ENCODE assay signal across 10 mouse cellular contexts in genomic region chr10:38121911-38122573, GRCm38 (mm10).
DNase-seq lines count a peak whose midpoint lies in the region; ATAC-seq and TF ChIP-seq lines count a peak whose summit lies in the region.
"Had no signal": no experiment of that assay in that cellular context is flagged by ENCODE, and none has a peak within 500 bp of the region (broad histone marks: within the 10 kb centered on the region; RNA-seq: fewer than 3 reads in every experiment).

No protein-coding gene starts in this region.

- H3K9ac ChIP-seq in hindbrain, embryonic 11.5 days (ENCODE audit: low read depth, low read length) = no peak overlapping the region
- no peak overlapping the region for H3K9ac ChIP-seq in hindbrain, embryonic 13.5 days
- H3K9ac ChIP-seq: hindbrain, embryonic 12.5 days; midbrain, embryonic 12.5 days had no signal

- peak; percentile 52 for DNase-seq in hindbrain, embryonic 11.5 days (ENCODE audit: low spot score)
- DNase-seq in NIH3T3 (ENCODE audit: low read depth) = peak; percentile 91
- peak; percentile 58 for DNase-seq in limb, embryonic 10.5 days (ENCODE audit: low spot score)
- no peak for DNase-seq in cerebellum, adult 2 months
- DNase-seq in thymus, postnatal 4 days = no peak
- DNase-seq in cerebellum, postnatal 10 days = no peak

- no peaks in the 10 kb centered on the region for H3K9me3 ChIP-seq in hindbrain, embryonic 11.5 days (ENCODE audit: control insufficient read depth, low read length)
- no peaks in the 10 kb centered on the region for H3K9me3 ChIP-seq in hindbrain, embryonic 13.5 days
- no peaks in the 10 kb centered on the region for H3K9me3 ChIP-seq in limb, embryonic 10.5 days (replicated peaks)
- H3K9me3 ChIP-seq: hindbrain, embryonic 12.5 days; midbrain, embryonic 12.5 days had no signal

- no peaks in the 10 kb centered on the region for H3K4me1 ChIP-seq in hindbrain, embryonic 11.5 days (replicated peaks; ENCODE audit: control insufficient read depth, insufficient read depth, low read length)
- H3K4me1 ChIP-seq in hindbrain, embryonic 13.5 days (replicated peaks) = no peaks in the 10 kb centered on the region
- H3K4me1 ChIP-seq in embryonic fibroblast, embryonic 13.5 days (ENCODE audit: control insufficient read depth, insufficient read depth, low read length) = peaks cover 4% of the 10 kb centered on the region
- H3K4me1 ChIP-seq in limb, embryonic 10.5 days = peaks cover 13% of the 10 kb centered on the region
- H3K4me1 ChIP-seq in cerebellum, adult 2 months (ENCODE audit: control insufficient read depth, insufficient read depth, low read length) = no peaks in the 10 kb centered on the region
- H3K4me1 ChIP-seq: hindbrain, embryonic 12.5 days; midbrain, embryonic 12.5 days had no signal

- TF ChIP-seq CTCF in embryonic fibroblast, embryonic 13.5 days (IDR thresholded peaks at IDR 0.05; ENCODE audit: borderline replicate concordance, insufficient read depth, low read length) = no peak
- TF ChIP-seq CTCF in cerebellum, adult 2 months (IDR thresholded peaks at IDR 0.05; ENCODE audit: borderline replicate concordance, insufficient read depth, low read depth, low read length) = no peak

- H3K36me3 ChIP-seq in hindbrain, embryonic 11.5 days (ENCODE audit: control insufficient read depth, insufficient read depth, low read length) = no peaks in the 10 kb centered on the region
- no peaks in the 10 kb centered on the region for H3K36me3 ChIP-seq in hindbrain, embryonic 13.5 days
- H3K36me3 ChIP-seq in limb, embryonic 10.5 days = no peaks in the 10 kb centered on the region
- H3K36me3 ChIP-seq: hindbrain, embryonic 12.5 days; midbrain, embryonic 12.5 days had no signal

- ATAC-seq in hindbrain, embryonic 11.5 days (ENCODE audit: low FRiP score) = no peak
- ATAC-seq in hindbrain, embryonic 13.5 days (ENCODE audit: low FRiP score) = no peak

- H3K27me3 ChIP-seq in hindbrain, embryonic 11.5 days (ENCODE audit: control insufficient read depth, insufficient read depth, low read length) = no peaks in the 10 kb centered on the region
- no peaks in the 10 kb centered on the region for H3K27me3 ChIP-seq in hindbrain, embryonic 13.5 days
- no peaks in the 10 kb centered on the region for H3K27me3 ChIP-seq in limb, embryonic 10.5 days (ENCODE audit: low read depth, poor library complexity, severe bottlenecking)
- H3K27me3 ChIP-seq in cerebellum, adult 2 months (ENCODE audit: control insufficient read depth, insufficient read depth, low read length) = no peaks in the 10 kb centered on the region
- H3K27me3 ChIP-seq: hindbrain, embryonic 12.5 days; midbrain, embryonic 12.5 days had no signal

- 72% methylated on average over 3 of the region's 3 CpGs for WGBS in hindbrain, embryonic 11.5 days
- WGBS in hindbrain, embryonic 13.5 days = 80% methylated on average over 3 of the region's 3 CpGs
- WGBS in limb, embryonic 10.5 days = 62% methylated on average over 3 of the region's 3 CpGs
- 65% methylated on average over 3 of the region's 3 CpGs for WGBS in cerebellum, adult 2 months

- H3K27ac ChIP-seq in hindbrain, embryonic 11.5 days (ENCODE audit: low read depth, low read length) = no peak overlapping the region
- H3K27ac ChIP-seq in hindbrain, embryonic 13.5 days = no peak overlapping the region
- peak overlapping the region; percentile 81 for H3K27ac ChIP-seq in embryonic fibroblast, embryonic 13.5 days (ENCODE audit: insufficient read depth, low read length)
- peak overlapping the region; percentile 9; the same call in 1 of the 2 replicates for H3K27ac ChIP-seq in limb, embryonic 10.5 days
- H3K27ac ChIP-seq in cerebellum, adult 2 months (ENCODE audit: insufficient read depth, low read length) = no peak overlapping the region
- H3K27ac ChIP-seq: hindbrain, embryonic 12.5 days; midbrain, embryonic 12.5 days had no signal

- H3K4me2 ChIP-seq in hindbrain, embryonic 11.5 days (replicated peaks; ENCODE audit: low read depth, low read length) = no peak overlapping the region
- no peak overlapping the region for H3K4me2 ChIP-seq in hindbrain, embryonic 13.5 days
- H3K4me2 ChIP-seq: hindbrain, embryonic 12.5 days; midbrain, embryonic 12.5 days had no signal

- H3K4me3 ChIP-seq in hindbrain, embryonic 11.5 days (ENCODE audit: low read depth, low read length) = no peak overlapping the region
- H3K4me3 ChIP-seq in hindbrain, embryonic 13.5 days = no peak overlapping the region
- H3K4me3 ChIP-seq in embryonic fibroblast, embryonic 13.5 days (ENCODE audit: insufficient read depth, low read length) = no peak overlapping the region
- no peak overlapping the region for H3K4me3 ChIP-seq in limb, embryonic 10.5 days
- H3K4me3 ChIP-seq in cerebellum, adult 2 months (replicated peaks; ENCODE audit: insufficient read depth, low read depth, low read length) = no peak overlapping the region
- H3K4me3 ChIP-seq: hindbrain, embryonic 12.5 days; midbrain, embryonic 12.5 days had no signal

- TF ChIP-seq POLR2A in embryonic fibroblast, embryonic 13.5 days (IDR thresholded peaks at IDR 0.05; ENCODE audit: low read depth, low read length) = no peak
- no peak for TF ChIP-seq POLR2A in cerebellum, adult 2 months (IDR thresholded peaks at IDR 0.05; ENCODE audit: borderline replicate concordance, insufficient read depth, low read length)

Comparison
In these comparisons a context has a peak if more than half of its experiments do, and no peak if none do; other contexts are left out.
1. DNase-seq: peak in hindbrain, embryonic 11.5 days (single experiment), NIH3T3 (single experiment) and limb, embryonic 10.5 days (single experiment); none in cerebellum, adult 2 months (0 of 2), thymus, postnatal 4 days (single experiment) and cerebellum, postnatal 10 days (0 of 2).
2. H3K27ac ChIP-seq: peak in embryonic fibroblast, embryonic 13.5 days (single experiment) and limb, embryonic 10.5 days (single experiment); none in hindbrain, embryonic 11.5 days (single experiment), hindbrain, embryonic 13.5 days (single experiment) and cerebellum, adult 2 months (single experiment).